Mouse (Mus musculus) gastrocnemius, adult 2 months (tissue): ENCODE data around the gene Ttpal. TPM values are rescaled to one million over a fixed set of nuclear protein-coding genes. Genes with fewer than 3 reads are reported as not detected.

ENCODE experiments used
- DNase-seq: peaks from one replicate; pipeline ENCODE4 v3.0.0; 2022
- H3K27ac ChIP-seq: fragments of 200-600 bp; 2 replicates; pipeline ENCODE4 v1.8.1; 2022; ENCODE audit warnings: mild to moderate bottlenecking
- H3K4me3 ChIP-seq: fragments of 200-600 bp; 2 replicates; pipeline ENCODE4 v1.8.1; 2022; ENCODE audit warnings: mild to moderate bottlenecking, moderate library complexity
- CTCF ChIP-seq: fragments of 200-600 bp; IDR thresholded peaks from 2 replicates; pipeline ENCODE4 v1.8.1; 2022; ENCODE audit warnings: antibody characterized with exemption, mild to moderate bottlenecking, moderate library complexity
- intact Hi-C: fragments of 180-260 bp; cut with DNase I; formaldehyde crosslinking; loops from one replicate; pipeline ENCODE4 v1.15.1; 2025
- total RNA-seq, 2 experiments: library from RNA; stranded (reverse); gene quantifications; 2 replicates each; pipeline ENCODE4 v1.2.3; 2021

Ttpal gene
- total RNA-seq, 2 experiments from 2014 or later, result 3.4 to 5.3 TPM

- intact Hi-C loops, result loop anchor here (10.0 kb wide), 1 partner anchor 142 kb away; no protein-coding TSS in a partner anchor
- H3K27ac ChIP-seq, result peak overlapping the region; percentile 86
Measured at GRCm38 (mm10) chr2:163596873-163597155, 5.3 kb upstream of the Ttpal start.

GRCm38 (mm10) chr2:163597661-163598060 is 4.5 kb upstream of the Ttpal start:
- TF ChIP-seq CTCF, result peak; percentile 54
- peak; percentile 46 for DNase-seq
- Histone ChIP-seq H3K4me3 (no peak overlapping the region), H3K27ac (no peak overlapping the region)
- intact Hi-C loops, result loop anchor here (2.0 to 10.0 kb wide), 2 partner anchors 63 to 143 kb away; no protein-coding TSS in a partner anchor

More at GRCm38 (mm10) chr2:163596873-163597155, 5.3 kb upstream of the Ttpal start:
- H3K4me3 ChIP-seq, result no peak overlapping the region
- TF ChIP-seq CTCF, result no peak
- DNase-seq, result no peak

GRCm38 (mm10) chr2:163599226-163599625 is 2.9 kb upstream of the Ttpal start:
- DNase-seq, result peak; percentile 81
- Histone ChIP-seq H3K4me3 (no peak overlapping the region), H3K27ac (peak overlapping the region; percentile 48; the same call in 1 of the 2 replicates)
- intact Hi-C loops, result loop anchor here (2.0 to 10.0 kb wide), 2 partner anchors 64 to 144 kb away; no protein-coding TSS in a partner anchor
- TF ChIP-seq CTCF, result peak; percentile 86

GRCm38 (mm10) chr2:163601066-163601465 is 1.0 kb upstream of the Ttpal start:
- no peak for TF ChIP-seq CTCF
- Histone ChIP-seq H3K4me3 (no peak overlapping the region), H3K27ac (peak overlapping the region; percentile 99)
- no peak for DNase-seq
- intact Hi-C loops, result no loop called here

- TF ChIP-seq CTCF, result no peak
- Histone ChIP-seq H3K27ac (peak overlapping the region; percentile 99), H3K4me3 (peak overlapping the region; percentile 80)
- no peak for DNase-seq
- intact Hi-C loops, result loop anchor here (1.0 to 2.0 kb wide), 2 partner anchors 37 to 118 kb away; no protein-coding TSS in a partner anchor
Measured at GRCm38 (mm10) chr2:163601712-163602100, 408 bp upstream of the Ttpal start.

GRCm38 (mm10) chr2:163606161-163606560 is 4.0 kb downstream of the Ttpal start:
- TF ChIP-seq CTCF, result no peak
- intact Hi-C loops, result no loop called here
- no peak overlapping the region for H3K27ac ChIP-seq
- no peak for DNase-seq
- H3K4me3 ChIP-seq, result no peak overlapping the region

GRCm38 (mm10) chr2:163608008-163608407 is 5.9 kb downstream of the Ttpal start:
- Histone ChIP-seq H3K4me3 (no peak overlapping the region), H3K27ac (no peak overlapping the region)
- intact Hi-C loops, result no loop called here
- TF ChIP-seq CTCF, result no peak
- no peak for DNase-seq

- no peak for DNase-seq
- intact Hi-C loops, result no loop called here
- no peak overlapping the region for H3K4me3 ChIP-seq
- H3K27ac ChIP-seq, result no peak overlapping the region
- TF ChIP-seq CTCF, result no peak
Measured at GRCm38 (mm10) chr2:163609281-163609975, 7.3 kb downstream of the Ttpal start.

- H3K4me3 ChIP-seq, result no peak overlapping the region
- intact Hi-C loops, result no loop called here
- TF ChIP-seq CTCF, result no peak
- peak overlapping the region; percentile 13; the same call in 1 of the 2 replicates for H3K27ac ChIP-seq
- DNase-seq, result no peak
Measured at GRCm38 (mm10) chr2:163611176-163611575, 9.1 kb downstream of the Ttpal start.

- Histone ChIP-seq H3K4me3 (no peak overlapping the region), H3K27ac (no peak overlapping the region)
- intact Hi-C loops, result no loop called here
- no peak for TF ChIP-seq CTCF
- DNase-seq, result no peak
Measured at GRCm38 (mm10) chr2:163613206-163613605, 11.1 kb downstream of the Ttpal start.

GRCm38 (mm10) chr2:163613990-163614389 is 11.9 kb downstream of the Ttpal start:
- intact Hi-C loops, result no loop called here
- Histone ChIP-seq H3K4me3 (no peak overlapping the region), H3K27ac (no peak overlapping the region)
- TF ChIP-seq CTCF, result no peak
- no peak for DNase-seq

GRCm38 (mm10) chr2:163615401-163615800 is 13.3 kb downstream of the Ttpal start:
- H3K27ac ChIP-seq, result no peak overlapping the region
- TF ChIP-seq CTCF, result no peak
- H3K4me3 ChIP-seq, result no peak overlapping the region
- no peak for DNase-seq
- intact Hi-C loops, result no loop called here

- intact Hi-C loops, result no loop called here
- no peak for TF ChIP-seq CTCF
- Histone ChIP-seq H3K4me3 (no peak overlapping the region), H3K27ac (no peak overlapping the region)
- no peak for DNase-seq
Measured at GRCm38 (mm10) chr2:163615906-163616651, 14.0 kb downstream of the Ttpal start.
